Mouse (Mus musculus) liver, embryonic 16.5 days (tissue): Measurements from ENCODE around the gene Btbd11. TPM values are rescaled to one million over a fixed set of nuclear protein-coding genes. Genes with fewer than 3 reads are reported as not detected.

Experiments
- ATAC-seq: fragments of 200-750 bp; cut with Nextera tagmentation; 2 replicates; pipeline ENCODE4 v1.8.0; 2017; ENCODE audit warnings: low read depth, mild to moderate bottlenecking, moderate number of reproducible peaks, moderate library complexity
- H3K27ac ChIP-seq: fragments of 300-500 bp; sonication (generic); 2 replicates; pipeline ENCODE4 v1.5.1; 2014; ENCODE audit warnings: mild to moderate bottlenecking, low read length
- H3K27me3 ChIP-seq: fragments of 300-500 bp; sonication (generic); 2 replicates; pipeline ENCODE4 v1.6.1; 2014; ENCODE audit warnings: low read depth, low read length, mixed read lengths; ENCODE audit not compliant: control insufficient read depth, insufficient read depth
- H3K36me3 ChIP-seq: fragments of 300-500 bp; sonication (generic); 2 replicates; pipeline ENCODE4 v1.6.1; 2014; ENCODE audit warnings: mild to moderate bottlenecking; ENCODE audit not compliant: control insufficient read depth, insufficient read depth
- H3K4me1 ChIP-seq: fragments of 300-500 bp; sonication (generic); 2 replicates; pipeline ENCODE4 v1.6.1; 2014; ENCODE audit warnings: low read depth, low read length, mixed read lengths; ENCODE audit not compliant: control insufficient read depth
- H3K4me2 ChIP-seq: fragments of 300-500 bp; sonication (generic); 2 replicates; pipeline ENCODE4 v1.6.1; 2014; ENCODE audit warnings: low read depth, low read length, mixed read lengths
- H3K4me3 ChIP-seq: fragments of 300-500 bp; sonication (generic); 2 replicates; pipeline ENCODE4 v1.5.1; 2014; ENCODE audit warnings: low read depth, mild to moderate bottlenecking, low read length
- H3K9ac ChIP-seq: fragments of 300-500 bp; sonication (generic); 2 replicates; pipeline ENCODE4 v1.6.1; 2014; ENCODE audit warnings: low read depth, low read length
- H3K9me3 ChIP-seq: fragments of 300-500 bp; sonication (generic); replicated peaks from 2 replicates; pipeline ENCODE4 v1.6.1; 2016; ENCODE audit warnings: low read length; ENCODE audit not compliant: control insufficient read depth
- WGBS: fragments of 180-500 bp; shearing (Covaris S2); extraction: QIAGEN DNeasy Blood & Tissue Kit; methylation state at CpG from one replicate; pipeline ENCODE4 v1.1.7; 2014; ENCODE audit not compliant: insufficient replicate concordance; 5-methylcytosine and 5-hydroxymethylcytosine counted together
- polyA plus RNA-seq: library from polyadenylated mRNA; unstranded; fragments of >200 nt; fragmentation: Nextera tagmentation; extraction: Ambion mirVana; gene quantifications from 2 replicates; pipeline ENCODE4 v1.2.1, GENCODE M21; 2015

The Btbd11 gene
- polyA plus RNA-seq, 1 experiment from 2014 or later: 0.31 TPM

- Histone ChIP-seq H3K4me1 (no peaks in the 10 kb centered on the region), H3K9me3 (no peaks in the 10 kb centered on the region), H3K9ac (no peak overlapping the region), H3K27me3 (no peaks in the 10 kb centered on the region), H3K4me2 (no peak overlapping the region), H3K36me3 (no peaks in the 10 kb centered on the region), H3K27ac (no peak overlapping the region), H3K4me3 (no peak overlapping the region)
- 42% methylated on average over 7 of the region's 7 CpGs for WGBS
- ATAC-seq: no peak
These were observed 186.0 kb downstream of the Btbd11 start for GRCm38 (mm10) chr10:85572571-85572970.

- no peak for ATAC-seq
- H3K4me3 ChIP-seq: no peak overlapping the region
- WGBS: 73% methylated on average over 6 of the region's 6 CpGs
- no peaks in the 10 kb centered on the region for H3K4me1 ChIP-seq
- no peak overlapping the region for H3K4me2 ChIP-seq
- H3K9me3 ChIP-seq: no peaks in the 10 kb centered on the region
- H3K36me3 ChIP-seq: no peaks in the 10 kb centered on the region
- no peaks in the 10 kb centered on the region for H3K27me3 ChIP-seq
- no peak overlapping the region for H3K9ac ChIP-seq
- no peak overlapping the region for H3K27ac ChIP-seq
These were observed 191.3 kb downstream of the Btbd11 start for GRCm38 (mm10) chr10:85577891-85578420.

- no peak overlapping the region for H3K27ac ChIP-seq
- no peak overlapping the region for H3K9ac ChIP-seq
- no peak overlapping the region for H3K4me2 ChIP-seq
- no peaks in the 10 kb centered on the region for H3K36me3 ChIP-seq
- 72% methylated on average over 13 of the region's 13 CpGs for WGBS
- H3K9me3 ChIP-seq: no peaks in the 10 kb centered on the region
- ATAC-seq: no peak
- no peaks in the 10 kb centered on the region for H3K4me1 ChIP-seq
- H3K4me3 ChIP-seq: no peak overlapping the region
- no peaks in the 10 kb centered on the region for H3K27me3 ChIP-seq
These were observed 192.2 kb downstream of the Btbd11 start for GRCm38 (mm10) chr10:85578571-85579465.

- Histone ChIP-seq H3K9me3 (no peaks in the 10 kb centered on the region), H3K4me3 (no peak overlapping the region), H3K36me3 (no peaks in the 10 kb centered on the region), H3K9ac (no peak overlapping the region), H3K27me3 (no peaks in the 10 kb centered on the region), H3K4me2 (no peak overlapping the region), H3K4me1 (no peaks in the 10 kb centered on the region), H3K27ac (no peak overlapping the region)
- ATAC-seq: no peak
- WGBS: 13% methylated on average over 3 of the region's 3 CpGs
These were observed 201.1 kb downstream of the Btbd11 start for GRCm38 (mm10) chr10:85587758-85588157.

- H3K36me3 ChIP-seq: no peaks in the 10 kb centered on the region
- ATAC-seq: no peak
- no peak overlapping the region for H3K4me2 ChIP-seq
- H3K9ac ChIP-seq: no peak overlapping the region
- H3K27me3 ChIP-seq: no peaks in the 10 kb centered on the region
- no peak overlapping the region for H3K27ac ChIP-seq
- no peak overlapping the region for H3K4me3 ChIP-seq
- no peaks in the 10 kb centered on the region for H3K4me1 ChIP-seq
- WGBS: 56% methylated on average over 2 of the region's 2 CpGs
- no peaks in the 10 kb centered on the region for H3K9me3 ChIP-seq
These were observed 203.4 kb downstream of the Btbd11 start for GRCm38 (mm10) chr10:85590043-85590442.

GRCm38 (mm10) chr10:85591296-85591695, 204.7 kb downstream of the Btbd11 start:
- Histone ChIP-seq H3K4me1 (no peaks in the 10 kb centered on the region), H3K36me3 (no peaks in the 10 kb centered on the region), H3K4me2 (no peak overlapping the region), H3K27ac (no peak overlapping the region), H3K9me3 (no peaks in the 10 kb centered on the region), H3K4me3 (no peak overlapping the region), H3K27me3 (no peaks in the 10 kb centered on the region), H3K9ac (no peak overlapping the region)
- no peak for ATAC-seq
- WGBS: 56% methylated on average over 2 of the region's 2 CpGs

- H3K4me1 ChIP-seq: no peaks in the 10 kb centered on the region
- H3K9me3 ChIP-seq: no peaks in the 10 kb centered on the region
- no peak overlapping the region for H3K27ac ChIP-seq
- H3K9ac ChIP-seq: no peak overlapping the region
- WGBS: 37% methylated on average over 6 of the region's 6 CpGs
- H3K4me2 ChIP-seq: no peak overlapping the region
- no peaks in the 10 kb centered on the region for H3K27me3 ChIP-seq
- no peaks in the 10 kb centered on the region for H3K36me3 ChIP-seq
- no peak overlapping the region for H3K4me3 ChIP-seq
- no peak for ATAC-seq
These were observed 205.4 kb downstream of the Btbd11 start for GRCm38 (mm10) chr10:85591986-85592385.

- no peak for ATAC-seq
- WGBS: 70% methylated on average over 5 of the region's 5 CpGs
These were observed 209.7 kb downstream of the Btbd11 start for GRCm38 (mm10) chr10:85596301-85596700.

GRCm38 (mm10) chr10:85598093-85598599, 211.5 kb downstream of the Btbd11 start:
- H3K9me3 ChIP-seq: no peaks in the 10 kb centered on the region
- WGBS: 38% methylated on average over 9 of the region's 9 CpGs
- H3K4me2 ChIP-seq: no peak overlapping the region; the same call in 1 of the 2 replicates
- H3K27me3 ChIP-seq: peaks cover 9% of the 10 kb centered on the region
- ATAC-seq: no peak
- H3K27ac ChIP-seq: no peak overlapping the region
- H3K36me3 ChIP-seq: no peaks in the 10 kb centered on the region
- H3K4me1 ChIP-seq: no peaks in the 10 kb centered on the region
- H3K4me3 ChIP-seq: no peak overlapping the region
- no peak overlapping the region for H3K9ac ChIP-seq

More at GRCm38 (mm10) chr10:85596301-85596700, 209.7 kb downstream of the Btbd11 start:
- Histone ChIP-seq H3K9ac (no peak overlapping the region), H3K4me1 (no peaks in the 10 kb centered on the region), H3K4me3 (no peak overlapping the region), H3K27me3 (peaks cover 9% of the 10 kb centered on the region), H3K27ac (no peak overlapping the region), H3K36me3 (no peaks in the 10 kb centered on the region), H3K9me3 (no peaks in the 10 kb centered on the region), H3K4me2 (no peak overlapping the region)
